Mouse (Mus musculus) heart, postnatal 14 days (tissue): ENCODE measurements around the gene Gm3854. TPM values are rescaled to one million over a fixed set of nuclear protein-coding genes. Genes with fewer than 3 reads are reported as not detected.
A peak's percentile ranks its signal among the peaks of the same experiment; 100 is the strongest.

ENCODE experiments used
- DNase-seq, 2 experiments: peaks; one replicate each; pipeline ENCODE4 v3.0.0; 2021 to 2022
- intact Hi-C: fragments of 180-260 bp; cut with DNase I; formaldehyde crosslinking; loops from one replicate; pipeline ENCODE4 v1.15.1; 2025
- total RNA-seq, 2 experiments: library from RNA; stranded (reverse); gene quantifications; 2 replicates each; pipeline ENCODE4 v1.2.3; 2021

Gene Gm3854
- total RNA-seq, 2 experiments from 2014 or later, result 0.22 to 0.32 TPM

GRCm38 (mm10) chr7:6381431-6381830 lies 37.9 kb downstream of the Gm3854 start:
- intact Hi-C loops, result no loop called here
- DNase-seq, result no peak

- intact Hi-C loops, result loop anchor here (2.0 kb wide), 1 partner anchor 20 kb away; the partner anchor contains the start of gene Zfp78
- peak; percentile 91 to 95 for DNase-seq
Observed at GRCm38 (mm10) chr7:6383044-6383455, 39.5 kb downstream of the Gm3854 start, which contains the start of gene Zfp28. TSS of gene Zfp28 (plus strand) at chr7:6383295.

- intact Hi-C loops, result no loop called here
- DNase-seq, result no peak
Observed at GRCm38 (mm10) chr7:6384011-6384410, 40.5 kb downstream of the Gm3854 start.

GRCm38 (mm10) chr7:6386995-6387394 lies 43.4 kb downstream of the Gm3854 start:
- peak; percentile 29 to 53 for DNase-seq
- intact Hi-C loops, result no loop called here

DNA sequence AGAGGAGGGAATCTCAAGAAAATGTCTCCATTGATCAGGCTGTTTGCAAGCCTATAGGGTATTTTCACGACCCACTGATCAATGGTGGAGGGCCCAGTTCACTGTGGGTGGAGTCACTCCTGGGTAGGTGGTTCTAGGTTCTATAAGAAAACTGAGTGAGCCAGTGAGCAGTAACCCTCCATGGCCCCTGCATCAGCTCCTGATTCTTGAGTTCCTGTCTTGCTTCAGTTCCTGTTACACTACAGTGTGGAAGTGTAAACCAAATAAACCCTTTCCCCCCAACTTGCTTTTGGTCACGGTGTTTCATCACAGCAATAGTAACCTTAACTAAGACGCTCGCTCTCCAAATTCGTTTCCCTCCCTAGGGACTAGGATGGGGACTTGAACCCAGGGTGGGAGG lies 45.4 kb downstream of the Gm3854 start:
- intact Hi-C loops, result no loop called here

DNA sequence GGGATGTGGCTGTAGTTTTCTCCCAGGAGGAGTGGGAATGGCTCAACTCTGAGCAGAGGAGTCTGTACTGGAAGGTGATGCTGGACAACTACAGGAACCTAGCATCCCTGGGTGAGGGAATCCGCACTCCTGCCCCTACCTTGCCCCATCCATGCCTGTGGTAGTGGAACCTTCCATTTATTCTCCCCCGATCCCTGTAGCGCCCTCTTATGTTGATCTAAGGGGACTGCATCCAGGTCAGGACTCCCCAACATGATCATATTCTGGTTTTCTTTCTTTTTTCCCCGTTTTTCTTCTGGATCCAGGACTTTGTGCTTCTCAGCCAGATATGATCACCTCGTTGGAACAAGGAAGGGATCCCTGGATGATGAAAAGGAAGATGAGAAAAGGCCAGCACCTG lies 45.9 kb downstream of the Gm3854 start:
- intact Hi-C loops, result no loop called here
- DNase-seq, result no peak

More for the DNA sequence above, 45.4 kb downstream of the Gm3854 start:
- DNase-seq, result no peak

DNA sequence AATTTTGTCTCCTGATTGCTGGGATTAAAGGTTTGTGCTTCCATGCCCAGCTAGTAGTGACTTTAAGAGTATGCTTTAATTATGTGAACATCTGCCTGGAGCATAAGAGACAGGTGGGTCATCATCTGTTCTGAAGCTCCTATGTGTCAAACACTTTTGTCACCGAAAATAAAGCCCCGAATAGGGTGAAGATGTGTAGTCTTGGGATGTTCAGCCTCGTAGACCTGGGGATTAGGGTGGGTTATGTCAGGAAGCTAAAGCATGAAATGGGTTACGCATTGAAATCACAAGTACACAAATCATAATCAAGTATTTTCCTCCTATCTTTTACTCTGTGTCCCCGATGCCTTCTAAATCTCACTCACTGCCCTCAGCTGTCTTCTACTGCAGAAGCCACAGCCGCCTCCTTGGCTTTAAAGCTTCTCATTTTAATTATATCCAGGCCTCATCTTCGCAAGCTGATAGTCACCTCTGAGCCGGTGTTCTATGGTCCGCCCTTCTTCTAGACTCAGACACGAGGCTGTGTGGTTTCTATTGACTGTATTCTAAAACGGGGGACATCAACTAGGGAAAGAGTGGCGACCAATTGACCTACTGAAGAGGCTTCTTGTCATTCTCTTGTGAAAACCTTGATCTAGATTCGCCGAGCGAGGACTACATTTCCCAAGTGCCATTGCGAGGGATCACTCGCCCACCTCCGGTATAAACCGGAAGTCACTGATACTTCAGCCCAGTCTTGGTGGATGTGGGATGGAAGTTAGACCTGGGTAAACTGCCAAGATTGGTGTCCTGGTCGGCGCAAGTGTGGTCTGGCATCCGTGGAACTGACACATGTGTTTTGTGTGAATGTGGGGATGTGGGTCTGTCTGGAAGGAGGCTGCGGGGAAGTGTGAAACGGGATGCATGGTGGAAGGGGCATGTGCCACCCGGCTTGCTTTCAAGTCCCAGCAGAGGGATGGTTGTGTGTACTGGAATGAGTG lies 54.7 kb downstream of the Gm3854 start, which contains the start of gene Smim17:
TSS of gene Smim17 (plus strand) at position 720 of the 980 bp plus-strand sequence.
- DNase-seq, result peak; percentile 13 to 38
- intact Hi-C loops, result no loop called here

Other genes starting within 250 kb of the Gm3854 start
- 10 to 100 TPM; 37.8 to 38.9 TPM for gene Zfp787, start 187.8 kb upstream of the Gm3854 start, total RNA-seq
- gene Zfp444, start 171.5 kb upstream of the Gm3854 start, total RNA-seq, result 10 to 100 TPM; 10.3 to 11.5 TPM
- gene Galp, start 146.7 kb upstream of the Gm3854 start, total RNA-seq, result not detected
- not detected for gene Zscan5b, start 121.5 kb upstream of the Gm3854 start, total RNA-seq
- not detected for gene Epp13, start 91.0 kb upstream of the Gm3854 start, total RNA-seq
- gene Zfp667, start 57.2 kb upstream of the Gm3854 start, total RNA-seq, result 1 to 10 TPM; 3.2 to 3.5 TPM
- 1 to 10 TPM; 1.0 to 1.5 TPM for gene Zfp583, start 12.5 kb upstream of the Gm3854 start, total RNA-seq
- 1 to 10 TPM; 2.2 to 2.4 TPM for gene Zfp78, start 19.5 kb downstream of the Gm3854 start, total RNA-seq
- 1 to 10 TPM; 2.6 to 3.2 TPM for gene Zfp28, start 39.5 kb downstream of the Gm3854 start, total RNA-seq
- gene Smim17, start 55.0 kb downstream of the Gm3854 start, total RNA-seq, result not detected
- gene Gm20715, start 66.5 kb downstream of the Gm3854 start, total RNA-seq, result not detected
- gene Olfr1344, start 94.9 kb downstream of the Gm3854 start, total RNA-seq, result not detected
- not detected for gene Olfr1336, start 112.4 kb downstream of the Gm3854 start, total RNA-seq
- gene Olfr1346, start 123.3 kb downstream of the Gm3854 start, total RNA-seq, result not detected
- gene Olfr5, start 143.2 kb downstream of the Gm3854 start, total RNA-seq, result not detected
- not detected for gene Olfr1347, start 156.0 kb downstream of the Gm3854 start, total RNA-seq
- not detected for gene Olfr1348, start 165.0 kb downstream of the Gm3854 start, total RNA-seq
- gene Olfr1349, start 179.2 kb downstream of the Gm3854 start, total RNA-seq, result not detected
- gene Olfr1350, start 221.1 kb downstream of the Gm3854 start, total RNA-seq, result not detected